Mouse (Mus musculus) heart, embryonic 15.5 days (tissue): Measurements from ENCODE around the gene Prr5l. TPM values are rescaled to one million over a fixed set of nuclear protein-coding genes. Genes with fewer than 3 reads are reported as not detected.

Experiments used
- ATAC-seq: fragments of 200-750 bp; cut with Nextera tagmentation; replicated peaks from 2 replicates; pipeline ENCODE4 v1.8.0; 2017; ENCODE audit warnings: low read depth, moderate TSS enrichment; ENCODE audit not compliant: insufficient number of reproducible peaks, insufficient read depth, low FRiP score
- H3K27ac ChIP-seq: fragments of 300-500 bp; sonication (generic); 2 replicates; pipeline ENCODE4 v1.5.1; 2015; ENCODE audit warnings: mild to moderate bottlenecking, inconsistent platforms
- H3K27me3 ChIP-seq: fragments of 300-500 bp; sonication (generic); 2 replicates; pipeline ENCODE4 v1.6.1; 2015; ENCODE audit warnings: inconsistent platforms
- H3K36me3 ChIP-seq: fragments of 300-500 bp; sonication (generic); 2 replicates; pipeline ENCODE4 v1.6.1; 2015; ENCODE audit warnings: mild to moderate bottlenecking, inconsistent platforms
- H3K4me1 ChIP-seq: fragments of 300-500 bp; sonication (generic); replicated peaks from 2 replicates; pipeline ENCODE4 v1.6.1; 2015; ENCODE audit warnings: inconsistent platforms
- H3K4me2 ChIP-seq: fragments of 300-500 bp; sonication (generic); 2 replicates; pipeline ENCODE4 v1.6.1; 2015; ENCODE audit warnings: inconsistent platforms, mild to moderate bottlenecking, moderate library complexity
- H3K4me3 ChIP-seq: fragments of 300-500 bp; sonication (generic); 2 replicates; pipeline ENCODE4 v1.5.1; 2015; ENCODE audit warnings: mild to moderate bottlenecking, inconsistent platforms
- H3K9ac ChIP-seq: fragments of 300-500 bp; sonication (generic); 2 replicates; pipeline ENCODE4 v1.6.1; 2015; ENCODE audit warnings: mild to moderate bottlenecking, inconsistent platforms
- H3K9me3 ChIP-seq: fragments of 300-500 bp; sonication (generic); replicated peaks from 2 replicates; pipeline ENCODE4 v1.6.1; 2016; ENCODE audit warnings: inconsistent platforms
- WGBS: fragments of 180-500 bp; shearing (Covaris S2); methylation state at CpG from one replicate; pipeline ENCODE4 v1.1.7; 2015; ENCODE audit warnings: mixed read lengths; 5-methylcytosine and 5-hydroxymethylcytosine counted together
- polyA plus RNA-seq: library from polyadenylated mRNA; unstranded; fragments of >200 nt; fragmentation: Nextera tagmentation; extraction: Ambion mirVana; gene quantifications from 2 replicates; pipeline ENCODE4 v1.2.1, GENCODE M21; 2015

Gene Prr5l
- polyA plus RNA-seq, 1 experiment from 2014 or later: 8.7 TPM

GRCm38 (mm10) chr2:101815250-101815934 lies 67.4 kb downstream of the Prr5l start:
- 41% methylated on average over 5 of the region's 5 CpGs for WGBS
- Histone ChIP-seq H3K9ac (no peak overlapping the region), H3K36me3 (no peaks in the 10 kb centered on the region), H3K4me2 (no peak overlapping the region), H3K4me3 (no peak overlapping the region), H3K4me1 (peaks cover 12% of the 10 kb centered on the region), H3K27ac (no peak overlapping the region), H3K27me3 (no peaks in the 10 kb centered on the region), H3K9me3 (no peaks in the 10 kb centered on the region)
- ATAC-seq: no peak

- no peak overlapping the region for H3K9ac ChIP-seq
- no peaks in the 10 kb centered on the region for H3K27me3 ChIP-seq
- H3K9me3 ChIP-seq: no peaks in the 10 kb centered on the region
- no peak overlapping the region for H3K4me3 ChIP-seq
- H3K4me2 ChIP-seq: no peak overlapping the region
- no peaks in the 10 kb centered on the region for H3K36me3 ChIP-seq
- ATAC-seq: no peak
- H3K4me1 ChIP-seq: peaks cover 8% of the 10 kb centered on the region
- H3K27ac ChIP-seq: no peak overlapping the region
- WGBS: 53% methylated on average over 5 of the region's 5 CpGs
These were observed 68.6 kb downstream of the Prr5l start for GRCm38 (mm10) chr2:101814272-101814625.

GRCm38 (mm10) chr2:101813581-101814271 lies 69.1 kb downstream of the Prr5l start:
- no peak overlapping the region for H3K4me2 ChIP-seq
- WGBS: 50% methylated on average over 6 of the region's 6 CpGs
- ATAC-seq: no peak

GRCm38 (mm10) chr2:101811925-101812324 lies 70.9 kb downstream of the Prr5l start:
- Histone ChIP-seq H3K9me3 (no peaks in the 10 kb centered on the region), H3K4me3 (no peak overlapping the region), H3K36me3 (no peaks in the 10 kb centered on the region), H3K27ac (no peak overlapping the region), H3K27me3 (no peaks in the 10 kb centered on the region), H3K4me2 (no peak overlapping the region), H3K4me1 (peaks cover 3% of the 10 kb centered on the region; the same call in 1 of the 2 replicates), H3K9ac (no peak overlapping the region)
- ATAC-seq: no peak
- WGBS: 82% methylated on average over 3 of the region's 3 CpGs

More at GRCm38 (mm10) chr2:101813581-101814271, 69.1 kb downstream of the Prr5l start:
- Histone ChIP-seq H3K9me3 (no peaks in the 10 kb centered on the region), H3K4me3 (no peak overlapping the region), H3K27me3 (no peaks in the 10 kb centered on the region), H3K27ac (no peak overlapping the region), H3K9ac (no peak overlapping the region), H3K36me3 (no peaks in the 10 kb centered on the region), H3K4me1 (peaks cover 3% of the 10 kb centered on the region; the same call in 1 of the 2 replicates)

GRCm38 (mm10) chr2:101810774-101811173 lies 72.1 kb downstream of the Prr5l start:
- Histone ChIP-seq H3K27ac (no peak overlapping the region), H3K4me3 (no peak overlapping the region), H3K9me3 (no peaks in the 10 kb centered on the region), H3K4me2 (no peak overlapping the region), H3K4me1 (peaks cover 3% of the 10 kb centered on the region; the same call in 1 of the 2 replicates), H3K36me3 (no peaks in the 10 kb centered on the region), H3K27me3 (no peaks in the 10 kb centered on the region), H3K9ac (no peak overlapping the region)
- 58% methylated on average over 8 of the region's 8 CpGs for WGBS
- ATAC-seq: no peak

- 65% methylated on average over 6 of the region's 6 CpGs for WGBS
These were observed 73.1 kb downstream of the Prr5l start for GRCm38 (mm10) chr2:101809640-101810305.

GRCm38 (mm10) chr2:101807756-101808155 lies 75.1 kb downstream of the Prr5l start:
- Histone ChIP-seq H3K4me3 (no peak overlapping the region), H3K36me3 (no peaks in the 10 kb centered on the region), H3K9ac (no peak overlapping the region), H3K4me1 (no peaks in the 10 kb centered on the region), H3K27ac (no peak overlapping the region), H3K4me2 (no peak overlapping the region), H3K9me3 (no peaks in the 10 kb centered on the region), H3K27me3 (no peaks in the 10 kb centered on the region)
- ATAC-seq: no peak
- WGBS: 73% methylated on average over 5 of the region's 5 CpGs

More at GRCm38 (mm10) chr2:101809640-101810305, 73.1 kb downstream of the Prr5l start:
- no peak overlapping the region for H3K4me2 ChIP-seq
- no peak for ATAC-seq
- H3K27ac ChIP-seq: no peak overlapping the region
- peaks cover 3% of the 10 kb centered on the region; the same call in 1 of the 2 replicates for H3K4me1 ChIP-seq
- H3K27me3 ChIP-seq: no peaks in the 10 kb centered on the region
- H3K9ac ChIP-seq: no peak overlapping the region
- no peaks in the 10 kb centered on the region for H3K9me3 ChIP-seq
- no peaks in the 10 kb centered on the region for H3K36me3 ChIP-seq
- H3K4me3 ChIP-seq: no peak overlapping the region

- Histone ChIP-seq H3K4me2 (no peak overlapping the region), H3K36me3 (no peaks in the 10 kb centered on the region), H3K9ac (no peak overlapping the region), H3K4me1 (peaks cover 5% of the 10 kb centered on the region; the same call in 1 of the 2 replicates), H3K27me3 (no peaks in the 10 kb centered on the region), H3K9me3 (no peaks in the 10 kb centered on the region), H3K27ac (no peak overlapping the region), H3K4me3 (no peak overlapping the region)
- WGBS: 86% methylated on average over 6 of the region's 6 CpGs
- no peak for ATAC-seq
These were observed 80.6 kb downstream of the Prr5l start for GRCm38 (mm10) chr2:101802240-101802639.

- H3K27ac ChIP-seq: peak overlapping the region; percentile 79
- under 1% methylated on average over 19 of the region's 19 CpGs for WGBS
- H3K27me3 ChIP-seq: no peaks in the 10 kb centered on the region
- H3K36me3 ChIP-seq: no peaks in the 10 kb centered on the region
- peak overlapping the region; percentile 74 for H3K4me3 ChIP-seq
- H3K9ac ChIP-seq: peak overlapping the region; percentile 68
- peaks cover 21% of the 10 kb centered on the region for H3K4me1 ChIP-seq
- no peaks in the 10 kb centered on the region for H3K9me3 ChIP-seq
- peak overlapping the region; percentile 98 for H3K4me2 ChIP-seq
- ATAC-seq: no peak
These were observed 85.0 kb downstream of the Prr5l start for GRCm38 (mm10) chr2:101797901-101798250.

- H3K36me3 ChIP-seq: no peaks in the 10 kb centered on the region
- under 1% methylated on average over 49 of the region's 49 CpGs for WGBS
- peaks cover 24% of the 10 kb centered on the region for H3K4me1 ChIP-seq
These were observed 85.5 kb downstream of the Prr5l start for GRCm38 (mm10) chr2:101797166-101797900.

More at GRCm38 (mm10) chr2:101797166-101797900, 85.5 kb downstream of the Prr5l start:
- H3K4me3 ChIP-seq: peak overlapping the region; percentile 74
- H3K27me3 ChIP-seq: no peaks in the 10 kb centered on the region
- peak overlapping the region; percentile 68 for H3K9ac ChIP-seq
- peak overlapping the region; percentile 79 for H3K27ac ChIP-seq
- peak overlapping the region; percentile 98 for H3K4me2 ChIP-seq
- ATAC-seq: peak; percentile 65
- H3K9me3 ChIP-seq: no peaks in the 10 kb centered on the region
